Mouse (Mus musculus): ENCODE data around the gene Ccdc33. TPM values are rescaled to one million over a fixed set of nuclear protein-coding genes. Genes with fewer than 3 reads are reported as not detected.

Ccdc33 gene
- total RNA-seq, 2 experiments from 2014 or later: 0.29 to 0.49 TPM

- no peak for TF ChIP-seq CTCF (conservative IDR thresholded peaks at IDR 0.05)
- Histone ChIP-seq H3K4me3 (no peak overlapping the region), H3K27ac (no peak overlapping the region)
- DNase-seq (ENCODE audit: low spot score in 2 of 2): no peak
Measured at GRCm38 (mm10) chr9:58029635-58030034, 89.0 kb downstream of the Ccdc33 start.

DNA sequence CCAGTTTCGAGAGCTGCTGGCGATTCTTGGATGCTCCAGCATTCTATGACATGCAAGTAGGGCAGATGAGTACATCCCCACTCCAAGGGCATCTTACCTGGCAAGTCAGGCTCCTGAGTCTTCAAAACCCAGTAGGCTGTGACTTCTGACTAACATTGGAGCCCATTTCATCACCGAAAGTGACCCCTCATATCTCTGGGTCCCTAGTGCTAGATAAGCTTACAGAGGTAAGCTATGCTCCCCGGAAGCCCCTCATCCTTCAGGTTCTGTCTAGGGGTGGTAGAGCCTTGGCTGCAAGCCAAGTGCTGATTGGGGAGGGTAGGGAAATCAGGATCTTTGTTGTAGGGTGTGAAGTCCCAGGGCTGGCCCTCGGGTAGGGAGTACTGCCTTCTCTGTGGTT is 89.8 kb downstream of the Ccdc33 start:
- Histone ChIP-seq H3K4me3 (no peak overlapping the region), H3K27ac (no peak overlapping the region)
- TF ChIP-seq CTCF (conservative IDR thresholded peaks at IDR 0.05): no peak
- DNase-seq (ENCODE audit: low spot score in 2 of 2): no peak

GRCm38 (mm10) chr9:58027426-58028180 is 91.0 kb downstream of the Ccdc33 start:
- no peak overlapping the region for H3K27ac ChIP-seq
- H3K4me3 ChIP-seq: no peak overlapping the region
- DNase-seq (ENCODE audit: low spot score in 2 of 2): no peak
- no peak for TF ChIP-seq CTCF (conservative IDR thresholded peaks at IDR 0.05)

- no peak for TF ChIP-seq CTCF (conservative IDR thresholded peaks at IDR 0.05)
- no peak for DNase-seq (ENCODE audit: low spot score in 2 of 2)
- H3K27ac ChIP-seq: no peak overlapping the region
- no peak overlapping the region for H3K4me3 ChIP-seq
Measured at GRCm38 (mm10) chr9:58025995-58026394, 92.6 kb downstream of the Ccdc33 start.

DNA sequence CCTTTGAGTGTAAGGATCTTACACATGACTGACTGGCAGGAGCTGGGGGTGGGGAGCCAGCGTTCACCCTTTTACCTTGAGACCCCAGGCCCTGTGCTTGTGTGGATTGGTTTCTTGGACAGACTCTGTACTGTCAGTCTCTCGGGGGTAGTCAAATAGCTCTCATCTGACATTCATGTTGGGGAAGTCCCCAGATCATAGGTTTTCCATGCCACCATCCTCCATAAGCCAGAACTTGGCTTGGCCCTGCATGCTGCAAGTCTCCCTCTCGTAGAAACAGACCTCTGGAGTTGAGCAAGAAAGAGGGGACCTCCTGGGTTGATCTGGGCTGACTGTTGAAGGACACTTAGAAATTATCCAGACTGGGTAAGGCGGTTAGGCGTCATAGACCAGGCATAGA is 100.2 kb downstream of the Ccdc33 start:
- Histone ChIP-seq H3K27ac (no peak overlapping the region), H3K4me3 (no peak overlapping the region)
- DNase-seq (ENCODE audit: low spot score in 2 of 2): no peak
- TF ChIP-seq CTCF (conservative IDR thresholded peaks at IDR 0.05): no peak

DNA sequence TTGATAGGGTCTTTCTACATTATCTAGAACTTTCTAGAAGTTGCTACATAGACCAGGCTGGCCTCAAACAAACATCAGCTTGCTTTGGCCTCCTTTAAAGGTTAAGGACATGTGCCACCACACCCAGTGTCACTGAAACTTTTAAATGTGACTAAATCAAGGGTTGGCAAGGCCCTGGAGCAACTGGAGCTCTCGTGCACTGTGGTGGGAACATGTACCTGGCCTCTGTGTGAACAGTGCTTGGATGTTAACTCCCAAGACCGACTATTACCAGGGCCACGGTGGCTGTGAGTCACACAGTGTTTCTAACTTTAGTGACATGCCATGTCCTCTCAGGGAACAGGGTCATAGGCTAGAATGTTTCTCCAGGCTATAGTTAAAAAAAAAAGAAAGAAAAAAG is 101.7 kb downstream of the Ccdc33 start:
- TF ChIP-seq CTCF (conservative IDR thresholded peaks at IDR 0.05): no peak
- H3K4me3 ChIP-seq: no peak overlapping the region
- no peak overlapping the region for H3K27ac ChIP-seq
- no peak for DNase-seq (ENCODE audit: low spot score in 2 of 2)

DNA sequence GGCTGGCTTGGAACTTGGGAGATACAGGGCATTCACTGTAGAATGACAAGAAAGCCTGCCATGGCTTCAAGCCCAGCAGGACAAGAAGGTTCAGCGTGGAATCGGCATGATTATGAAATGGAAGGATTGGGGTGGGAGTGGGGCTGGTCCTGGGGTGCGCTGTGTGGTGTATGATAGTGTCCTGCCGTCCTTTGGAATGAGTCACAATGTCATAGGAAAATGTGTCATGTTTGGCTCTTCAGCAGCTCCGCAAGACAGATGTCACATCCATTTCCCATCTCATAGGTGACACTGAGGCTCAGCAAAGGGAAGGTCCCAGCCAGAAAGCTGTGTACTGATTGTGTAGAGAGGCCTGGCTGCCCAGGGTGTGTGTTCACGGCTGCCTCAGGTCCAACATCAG is 102.8 kb downstream of the Ccdc33 start:
- no peak for DNase-seq (ENCODE audit: low spot score in 2 of 2)
- Histone ChIP-seq H3K27ac (no peak overlapping the region), H3K4me3 (no peak overlapping the region)
- TF ChIP-seq CTCF (conservative IDR thresholded peaks at IDR 0.05): no peak

- Histone ChIP-seq H3K27ac (no peak overlapping the region), H3K4me3 (no peak overlapping the region)
- TF ChIP-seq CTCF (conservative IDR thresholded peaks at IDR 0.05): no peak
- no peak for DNase-seq (ENCODE audit: low spot score in 2 of 2)
Measured at GRCm38 (mm10) chr9:58014393-58015160, 104.0 kb downstream of the Ccdc33 start.

- H3K4me3 ChIP-seq: no peak overlapping the region
- H3K27ac ChIP-seq: no peak overlapping the region
- no peak for TF ChIP-seq CTCF (conservative IDR thresholded peaks at IDR 0.05)
- no peak for DNase-seq (ENCODE audit: low spot score in 2 of 2)
Measured at GRCm38 (mm10) chr9:58012935-58013334, 105.7 kb downstream of the Ccdc33 start.

DNA sequence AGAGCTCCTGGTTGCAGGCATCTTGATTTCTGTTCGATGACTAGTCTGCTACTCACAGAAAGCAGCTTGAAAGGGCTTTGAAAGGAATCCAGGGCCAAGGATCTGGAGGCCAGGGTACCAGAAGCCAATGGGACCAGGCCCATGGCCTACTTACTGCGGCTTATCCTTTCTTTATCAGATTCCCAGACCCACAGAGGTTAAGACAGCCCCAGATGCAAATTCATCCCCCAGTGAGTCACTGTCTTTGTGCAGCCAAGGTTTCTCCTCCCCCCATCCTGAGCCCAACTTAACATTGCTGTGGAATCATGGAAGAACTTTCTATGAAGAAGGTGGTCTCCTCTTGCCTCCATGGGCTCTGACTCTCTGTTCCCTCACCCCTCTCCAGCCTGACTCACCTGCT is 106.1 kb downstream of the Ccdc33 start:
- no peak for DNase-seq (ENCODE audit: low spot score in 2 of 2)
- no peak for TF ChIP-seq CTCF (conservative IDR thresholded peaks at IDR 0.05)
- H3K4me3 ChIP-seq: no peak overlapping the region
- no peak overlapping the region for H3K27ac ChIP-seq

DNA sequence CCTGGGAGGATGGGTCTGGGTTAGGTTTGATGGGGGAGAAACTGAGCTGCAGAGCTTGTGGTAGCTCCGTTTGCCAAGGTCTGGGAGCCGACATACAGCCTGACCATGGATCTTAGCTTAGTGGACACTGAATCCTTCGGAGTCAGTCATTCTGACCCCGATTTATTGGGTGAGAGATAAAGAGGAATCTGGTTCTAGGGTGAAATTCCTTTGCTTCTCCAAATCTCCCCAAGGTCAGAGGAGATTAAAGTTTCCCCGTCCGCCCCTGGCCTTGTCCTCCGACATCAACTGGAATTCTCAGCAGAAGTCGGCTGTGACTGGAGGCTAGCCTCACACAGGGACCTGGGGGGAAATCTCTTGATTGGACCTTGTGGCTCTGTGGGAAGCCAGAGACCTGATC is 107.1 kb downstream of the Ccdc33 start:
- no peak for DNase-seq (ENCODE audit: low spot score in 2 of 2)
- Histone ChIP-seq H3K4me3 (no peak overlapping the region), H3K27ac (no peak overlapping the region)
- no peak for TF ChIP-seq CTCF (conservative IDR thresholded peaks at IDR 0.05)

DNA sequence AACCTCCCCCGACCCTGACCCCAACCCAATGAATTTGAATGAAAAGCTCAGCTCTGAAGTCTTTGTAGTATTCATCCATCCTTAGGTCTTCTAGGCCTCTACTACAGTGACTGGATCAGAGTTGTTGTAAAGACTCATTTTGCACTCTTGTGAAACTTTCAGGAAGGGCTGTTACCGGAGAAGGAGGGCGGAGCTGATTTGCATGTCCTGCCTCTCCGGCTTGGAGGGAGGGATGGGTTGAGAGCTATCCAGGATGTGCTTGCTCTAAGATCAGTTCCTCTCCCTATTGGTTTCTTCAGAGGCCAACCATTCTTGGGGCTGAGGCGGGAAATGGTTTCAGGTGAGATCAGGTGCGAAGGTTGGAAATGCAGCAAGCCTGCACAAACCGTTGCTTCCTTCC is 107.6 kb downstream of the Ccdc33 start:
- TF ChIP-seq CTCF (conservative IDR thresholded peaks at IDR 0.05): no peak
- no peak overlapping the region for H3K4me3 ChIP-seq
- no peak overlapping the region for H3K27ac ChIP-seq
- DNase-seq (ENCODE audit: low spot score in 2 of 2): no peak

GRCm38 (mm10) chr9:58009588-58009987 is 109.0 kb downstream of the Ccdc33 start:
- DNase-seq (ENCODE audit: low spot score in 2 of 2): no peak
- TF ChIP-seq CTCF (conservative IDR thresholded peaks at IDR 0.05): peak; percentile 59
- Histone ChIP-seq H3K4me3 (no peak overlapping the region), H3K27ac (peak overlapping the region; percentile 76)

GRCm38 (mm10) chr9:58009015-58009362 is 109.6 kb downstream of the Ccdc33 start:
- no peak overlapping the region for H3K4me3 ChIP-seq
- peak overlapping the region; percentile 76 for H3K27ac ChIP-seq
- no peak for TF ChIP-seq CTCF (conservative IDR thresholded peaks at IDR 0.05)
- peak; percentile 60 to 65 for DNase-seq (ENCODE audit: low spot score in 2 of 2)
